Mouse (Mus musculus) kidney, embryonic 16.5 days (tissue): ENCODE results near the gene Rnf43. TPM values are rescaled to one million over a fixed set of nuclear protein-coding genes. Genes with fewer than 3 reads are reported as not detected.

ENCODE experiments used
- ATAC-seq: fragments of 200-750 bp; cut with Nextera tagmentation; 2 replicates; pipeline ENCODE4 v1.8.0; 2017; ENCODE audit warnings: moderate TSS enrichment; ENCODE audit not compliant: low FRiP score, low TSS enrichment
- H3K27ac ChIP-seq: fragments of 300-500 bp; sonication (generic); 2 replicates; pipeline ENCODE4 v1.5.1; 2014; ENCODE audit warnings: low read length
- H3K27me3 ChIP-seq: fragments of 300-500 bp; sonication (generic); 2 replicates; pipeline ENCODE4 v1.6.1; 2014; ENCODE audit warnings: low read length, control low read depth, mixed read lengths; ENCODE audit not compliant: insufficient read depth
- H3K36me3 ChIP-seq: fragments of 300-500 bp; sonication (generic); 2 replicates; pipeline ENCODE4 v1.6.1; 2014; ENCODE audit warnings: low read length, control low read depth, mixed read lengths; ENCODE audit not compliant: insufficient read depth
- H3K4me1 ChIP-seq: fragments of 300-500 bp; sonication (generic); 2 replicates; pipeline ENCODE4 v1.6.1; 2014; ENCODE audit warnings: low read length, control low read depth, mixed read lengths; ENCODE audit not compliant: insufficient read depth
- H3K4me2 ChIP-seq: fragments of 300-500 bp; sonication (generic); replicated peaks from 2 replicates; pipeline ENCODE4 v1.6.1; 2014; ENCODE audit warnings: low read depth, low read length
- H3K4me3 ChIP-seq: fragments of 300-500 bp; sonication (generic); 2 replicates; pipeline ENCODE4 v1.5.1; 2014; ENCODE audit warnings: mild to moderate bottlenecking, low read length
- H3K9ac ChIP-seq: fragments of 300-500 bp; sonication (generic); replicated peaks from 2 replicates; pipeline ENCODE4 v1.6.1; 2014; ENCODE audit warnings: low read length
- H3K9me3 ChIP-seq: fragments of 300-500 bp; sonication (generic); 2 replicates; pipeline ENCODE4 v1.6.1; 2016; ENCODE audit warnings: low read length, control low read depth
- WGBS: fragments of 180-500 bp; shearing (Covaris S2); extraction: QIAGEN DNeasy Blood & Tissue Kit; methylation state at CpG from one replicate; pipeline ENCODE4 v1.1.7; 2014; 5-methylcytosine and 5-hydroxymethylcytosine counted together
- polyA plus RNA-seq: library from polyadenylated mRNA; unstranded; fragments of >200 nt; fragmentation: Nextera tagmentation; extraction: Ambion mirVana; gene quantifications from 2 replicates; pipeline ENCODE4 v1.2.1, GENCODE M21; 2015

The Rnf43 gene
- polyA plus RNA-seq, 1 experiment from 2014 or later = 7.2 TPM

- ATAC-seq = no peak
- H3K4me2 ChIP-seq = no peak overlapping the region
- 72% methylated on average over 5 of the region's 5 CpGs for WGBS
Measured at GRCm38 (mm10) chr11:87754603-87755002, 92.1 kb downstream of the Rnf43 start.

GRCm38 (mm10) chr11:87755360-87756017, 93.0 kb downstream of the Rnf43 start:
- Histone ChIP-seq H3K4me3 (no peak overlapping the region), H3K27ac (no peak overlapping the region)

More at GRCm38 (mm10) chr11:87754603-87755002, 92.1 kb downstream of the Rnf43 start:
- H3K27ac ChIP-seq = no peak overlapping the region
- H3K4me3 ChIP-seq = no peak overlapping the region
- H3K36me3 ChIP-seq = no peaks in the 10 kb centered on the region
- no peaks in the 10 kb centered on the region for H3K9me3 ChIP-seq
- H3K27me3 ChIP-seq = peaks cover 2% of the 10 kb centered on the region; the same call in 1 of the 2 replicates
- H3K4me1 ChIP-seq = peaks cover 3% of the 10 kb centered on the region; the same call in 1 of the 2 replicates
- no peak overlapping the region for H3K9ac ChIP-seq

DNA sequence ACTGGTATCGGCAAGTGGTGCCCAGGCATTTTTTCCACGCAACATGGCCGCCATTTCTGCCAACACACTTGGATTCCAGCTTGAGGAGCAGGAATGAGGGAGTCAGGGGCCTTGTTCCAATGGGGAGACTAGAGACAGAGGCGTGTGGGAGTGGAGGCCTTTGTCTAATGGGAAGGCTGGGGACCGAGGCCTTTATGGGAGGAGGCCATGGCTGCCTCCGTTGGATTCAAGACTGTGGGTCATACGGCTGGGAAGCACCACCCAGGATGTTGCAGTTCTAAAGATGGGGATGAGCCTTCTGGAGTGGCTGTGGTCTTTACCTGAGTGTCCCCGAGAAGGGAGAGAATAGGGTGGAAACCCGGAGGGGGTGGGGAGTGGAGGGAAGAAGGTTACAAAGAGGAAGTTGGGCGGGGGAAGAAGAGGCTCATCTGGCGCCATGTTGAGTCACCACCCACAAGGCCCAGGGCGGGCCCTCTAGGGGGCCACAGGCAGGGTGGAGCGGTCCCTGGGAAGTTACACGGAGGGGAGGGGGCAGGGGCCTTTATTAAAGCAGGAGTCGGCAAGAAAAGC, 93.8 kb downstream of the Rnf43 start:
- 79% methylated on average over 15 of the region's 15 CpGs for WGBS
- Histone ChIP-seq H3K4me2 (no peak overlapping the region), H3K9me3 (no peaks in the 10 kb centered on the region), H3K27me3 (peaks cover 20% of the 10 kb centered on the region), H3K27ac (no peak overlapping the region), H3K4me3 (no peak overlapping the region), H3K9ac (no peak overlapping the region), H3K36me3 (no peaks in the 10 kb centered on the region), H3K4me1 (no peaks in the 10 kb centered on the region)
- no peak for ATAC-seq

More at GRCm38 (mm10) chr11:87755360-87756017, 93.0 kb downstream of the Rnf43 start:
- H3K9ac ChIP-seq = no peak overlapping the region
- no peaks in the 10 kb centered on the region for H3K36me3 ChIP-seq
- peaks cover 11% of the 10 kb centered on the region for H3K27me3 ChIP-seq
- H3K4me1 ChIP-seq = no peaks in the 10 kb centered on the region
- 76% methylated on average over 17 of the region's 17 CpGs for WGBS
- no peaks in the 10 kb centered on the region for H3K9me3 ChIP-seq
- no peak overlapping the region for H3K4me2 ChIP-seq
- no peak for ATAC-seq

GRCm38 (mm10) chr11:87757001-87757954, 94.8 kb downstream of the Rnf43 start:
- peaks cover 29% of the 10 kb centered on the region for H3K27me3 ChIP-seq
- no peaks in the 10 kb centered on the region for H3K4me1 ChIP-seq
- H3K4me3 ChIP-seq = no peak overlapping the region
- no peaks in the 10 kb centered on the region for H3K36me3 ChIP-seq
- no peaks in the 10 kb centered on the region for H3K9me3 ChIP-seq
- WGBS = 85% methylated on average over 25 of the region's 25 CpGs
- H3K4me2 ChIP-seq = no peak overlapping the region
- ATAC-seq = 0 out of 2 replicates have a peak, but pooled peaks have one; percentile 10
- no peak overlapping the region for H3K9ac ChIP-seq
- H3K27ac ChIP-seq = no peak overlapping the region

GRCm38 (mm10) chr11:87758161-87758911, 95.8 kb downstream of the Rnf43 start:
- Histone ChIP-seq H3K4me3 (no peak overlapping the region), H3K27ac (no peak overlapping the region), H3K36me3 (no peaks in the 10 kb centered on the region), H3K4me1 (peaks cover 2% of the 10 kb centered on the region; the same call in 1 of the 2 replicates), H3K9me3 (no peaks in the 10 kb centered on the region), H3K9ac (no peak overlapping the region), H3K4me2 (no peak overlapping the region), H3K27me3 (peaks cover 40% of the 10 kb centered on the region)
- no peak for ATAC-seq
- WGBS = 80% methylated on average over 7 of the region's 7 CpGs

DNA sequence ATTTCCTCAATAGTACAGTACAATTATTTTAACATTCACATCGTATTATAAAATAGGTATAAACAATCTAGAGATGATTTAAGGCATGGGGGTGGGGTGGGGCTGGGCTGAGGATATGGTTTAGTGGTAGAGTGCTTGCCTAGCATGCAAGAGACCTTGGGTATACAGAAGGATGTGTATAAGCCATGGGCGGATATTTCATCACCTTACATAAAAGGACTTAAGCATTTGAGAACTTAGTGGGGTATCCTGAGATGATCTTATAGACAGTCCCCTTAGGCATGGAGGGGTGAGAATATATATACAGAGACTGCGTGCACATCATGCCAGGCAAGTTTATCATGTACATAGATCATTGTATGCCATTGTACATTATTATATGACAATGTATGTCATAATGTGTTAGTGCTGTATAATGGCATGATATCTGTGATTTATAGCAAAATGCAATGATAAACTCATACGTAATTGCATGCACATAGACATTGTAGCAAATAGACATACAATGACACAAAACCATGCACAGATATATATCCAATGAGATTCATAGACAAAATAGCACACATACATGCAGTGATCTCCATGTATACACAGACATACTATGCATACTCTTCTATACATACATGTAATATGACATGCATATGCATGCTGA, 96.6 kb downstream of the Rnf43 start:
- H3K9ac ChIP-seq = no peak overlapping the region
- H3K4me2 ChIP-seq = no peak overlapping the region
- H3K4me3 ChIP-seq = no peak overlapping the region
- no peaks in the 10 kb centered on the region for H3K36me3 ChIP-seq
- WGBS = 80% methylated on average over 4 of the region's 4 CpGs
- peaks cover 6% of the 10 kb centered on the region; the same call in 1 of the 2 replicates for H3K4me1 ChIP-seq
- H3K9me3 ChIP-seq = no peaks in the 10 kb centered on the region
- H3K27me3 ChIP-seq = peaks cover 47% of the 10 kb centered on the region
- no peak for ATAC-seq
- no peak overlapping the region for H3K27ac ChIP-seq

DNA sequence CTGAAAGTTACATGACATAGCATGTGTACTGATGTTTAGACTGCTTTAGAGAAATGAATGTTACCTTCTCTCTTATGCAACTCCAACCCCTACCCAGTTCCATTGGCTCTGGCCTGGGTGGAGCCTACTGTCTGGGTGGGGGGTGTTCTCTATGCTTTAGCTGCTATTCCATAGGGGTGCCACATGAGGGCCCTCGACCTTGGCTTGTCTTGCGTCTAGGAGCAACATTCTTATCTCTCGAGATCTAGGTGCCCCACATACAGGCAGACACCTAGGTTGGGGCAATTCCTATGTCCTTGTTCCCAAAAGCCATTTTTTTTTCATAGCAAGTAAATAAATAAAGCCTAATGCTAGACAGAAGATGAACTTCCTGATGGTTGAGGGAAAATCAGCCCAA, 97.1 kb downstream of the Rnf43 start:
- H3K27me3 ChIP-seq = peaks cover 52% of the 10 kb centered on the region
- H3K4me1 ChIP-seq = peaks cover 8% of the 10 kb centered on the region; the same call in 1 of the 2 replicates
- H3K9ac ChIP-seq = no peak overlapping the region
- no peak overlapping the region for H3K27ac ChIP-seq
- H3K36me3 ChIP-seq = no peaks in the 10 kb centered on the region
- H3K9me3 ChIP-seq = no peaks in the 10 kb centered on the region
- ATAC-seq = no peak
- no peak overlapping the region for H3K4me2 ChIP-seq
- no peak overlapping the region for H3K4me3 ChIP-seq
- 7% methylated on average over 3 of the region's 3 CpGs for WGBS

DNA sequence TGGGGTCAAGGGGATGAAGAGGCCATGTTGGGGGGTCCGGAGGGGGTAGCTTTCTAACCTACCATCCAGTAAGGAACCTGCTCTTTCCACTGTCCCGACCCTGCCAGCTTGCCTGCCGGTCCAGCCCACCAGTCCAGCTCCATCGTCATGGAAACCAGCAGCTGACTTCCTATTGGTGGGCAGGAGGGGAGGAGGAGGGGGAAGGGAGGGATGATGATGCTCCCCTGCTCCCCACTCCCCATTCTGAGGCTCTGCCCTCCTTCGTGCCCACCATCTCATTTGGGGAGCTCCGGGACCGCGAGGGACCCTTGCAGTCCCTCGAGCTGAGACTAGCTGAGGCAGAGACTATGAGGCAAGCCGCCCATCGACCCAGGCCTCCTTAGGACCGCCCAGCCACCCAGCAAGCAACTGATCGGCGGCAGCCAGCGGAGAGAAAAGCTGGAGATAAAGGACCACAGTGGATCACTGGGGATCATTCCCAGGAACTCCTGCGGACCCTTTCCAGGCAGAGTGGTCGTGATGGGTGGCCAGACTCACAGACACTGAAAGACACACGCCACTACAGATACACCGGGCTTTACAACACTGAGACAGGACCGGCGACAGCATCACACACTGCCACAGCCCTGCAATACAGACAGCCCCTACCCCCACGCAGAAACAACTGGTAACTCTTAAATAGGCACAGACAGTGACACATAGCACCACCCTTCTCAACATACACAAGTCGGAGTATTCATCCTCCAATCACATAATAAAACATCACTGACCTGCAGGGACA, 98.0 kb downstream of the Rnf43 start, which contains the start of gene Tspoap1:
Tspoap1 (plus strand) TSS at position 241 of the 781 bp plus-strand sequence.
- Histone ChIP-seq H3K4me2 (no peak within 1 kb of the TSS), H3K27ac (no peak within 1 kb of the TSS), H3K9ac (no peak within 1 kb of the TSS), H3K4me1 (peaks cover 8% of the 10 kb centered on the region; the same call in 1 of the 2 replicates), H3K4me3 (no peak within 1 kb of the TSS), H3K36me3 (no peaks in the 10 kb centered on the region), H3K27me3 (peaks cover 61% of the 10 kb centered on the region), H3K9me3 (no peaks in the 10 kb centered on the region)
- WGBS = 9% methylated on average over 23 of the region's 23 CpGs
- ATAC-seq = no peak
